Mouse (Mus musculus): ENCODE results near the gene Retn. TPM values are rescaled to one million over a fixed set of nuclear protein-coding genes. Genes with fewer than 3 reads are reported as not detected.

The Retn gene
- polyA plus RNA-seq, 1 experiment from 2014 or later, result not detected

DNA sequence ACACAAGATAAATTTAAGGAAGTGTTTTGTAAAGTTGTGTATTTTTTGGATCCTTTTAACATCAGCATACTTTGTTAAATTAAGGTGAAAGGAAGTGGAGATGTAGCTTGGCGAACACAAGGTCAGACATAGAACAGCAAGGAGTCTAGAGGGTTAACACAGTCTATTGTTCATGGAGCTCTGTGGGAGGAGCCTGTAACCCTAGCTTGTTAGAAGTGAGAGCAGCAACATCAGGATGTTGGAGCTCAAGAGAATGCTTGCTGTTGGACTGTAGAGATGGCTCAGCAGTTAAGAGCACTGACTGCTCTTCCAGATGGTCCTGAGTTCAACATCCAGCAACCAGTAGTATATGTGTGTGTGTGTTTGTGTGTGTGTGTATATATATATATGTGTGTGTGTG lies 6.6 kb upstream of the Retn start:
- Histone ChIP-seq H3K36me3 (ENCODE audit: control insufficient read depth, insufficient read depth, low read length) (no peaks in the 10 kb centered on the region), H3K27ac (ENCODE audit: low read length) (no peak overlapping the region), H3K4me2 (replicated peaks; ENCODE audit: low read depth, low read length) (no peak overlapping the region), H3K4me1 (ENCODE audit: control insufficient read depth, insufficient read depth, low read length) (no peaks in the 10 kb centered on the region), H3K27me3 (ENCODE audit: control insufficient read depth, insufficient read depth, low read length) (no peaks in the 10 kb centered on the region), H3K9me3 (ENCODE audit: control insufficient read depth, low read depth, low read length) (no peaks in the 10 kb centered on the region), H3K9ac (replicated peaks; ENCODE audit: low read depth, low read length) (no peak overlapping the region), H3K4me3 (ENCODE audit: low read depth, low read length) (no peak overlapping the region)
- ATAC-seq (ENCODE audit: insufficient number of reproducible peaks, insufficient read depth, low FRiP score, low read depth), result no peak
- 37% methylated on average over 1 of the region's 1 CpGs for WGBS

DNA sequence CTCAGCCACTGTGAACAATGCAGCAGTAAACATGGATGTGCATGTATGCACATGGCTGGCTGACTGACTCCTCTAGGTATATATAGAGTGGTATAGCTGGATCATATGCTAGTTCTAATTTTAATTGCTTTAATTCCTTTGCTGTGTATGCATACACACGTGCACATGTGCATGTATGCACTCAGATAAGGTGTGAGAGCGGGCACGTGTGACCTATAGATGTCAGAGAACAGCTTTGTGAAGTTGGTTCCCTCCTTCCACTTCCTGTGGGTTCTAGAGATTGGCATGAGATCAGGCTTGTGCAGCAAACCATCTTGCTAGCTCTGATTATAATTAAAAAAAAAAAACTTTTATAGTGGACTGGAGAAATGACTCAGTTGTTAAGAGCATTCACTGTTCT lies 2.7 kb upstream of the Retn start:
- H3K4me1 ChIP-seq (ENCODE audit: control insufficient read depth, insufficient read depth, low read length), result no peaks in the 10 kb centered on the region
- no peak overlapping the region for H3K4me2 ChIP-seq (replicated peaks; ENCODE audit: low read depth, low read length)
- H3K9me3 ChIP-seq (ENCODE audit: control insufficient read depth, low read depth, low read length), result no peaks in the 10 kb centered on the region
- no peak overlapping the region for H3K4me3 ChIP-seq (ENCODE audit: low read depth, low read length)
- H3K9ac ChIP-seq (replicated peaks; ENCODE audit: low read depth, low read length), result no peak overlapping the region
- H3K36me3 ChIP-seq (ENCODE audit: control insufficient read depth, insufficient read depth, low read length), result no peaks in the 10 kb centered on the region
- H3K27ac ChIP-seq (ENCODE audit: low read length), result no peak overlapping the region
- 63% methylated on average over 3 of the region's 3 CpGs for WGBS
- no peaks in the 10 kb centered on the region for H3K27me3 ChIP-seq (ENCODE audit: control insufficient read depth, insufficient read depth, low read length)
- ATAC-seq (ENCODE audit: insufficient number of reproducible peaks, insufficient read depth, low FRiP score, low read depth), result no peak

DNA sequence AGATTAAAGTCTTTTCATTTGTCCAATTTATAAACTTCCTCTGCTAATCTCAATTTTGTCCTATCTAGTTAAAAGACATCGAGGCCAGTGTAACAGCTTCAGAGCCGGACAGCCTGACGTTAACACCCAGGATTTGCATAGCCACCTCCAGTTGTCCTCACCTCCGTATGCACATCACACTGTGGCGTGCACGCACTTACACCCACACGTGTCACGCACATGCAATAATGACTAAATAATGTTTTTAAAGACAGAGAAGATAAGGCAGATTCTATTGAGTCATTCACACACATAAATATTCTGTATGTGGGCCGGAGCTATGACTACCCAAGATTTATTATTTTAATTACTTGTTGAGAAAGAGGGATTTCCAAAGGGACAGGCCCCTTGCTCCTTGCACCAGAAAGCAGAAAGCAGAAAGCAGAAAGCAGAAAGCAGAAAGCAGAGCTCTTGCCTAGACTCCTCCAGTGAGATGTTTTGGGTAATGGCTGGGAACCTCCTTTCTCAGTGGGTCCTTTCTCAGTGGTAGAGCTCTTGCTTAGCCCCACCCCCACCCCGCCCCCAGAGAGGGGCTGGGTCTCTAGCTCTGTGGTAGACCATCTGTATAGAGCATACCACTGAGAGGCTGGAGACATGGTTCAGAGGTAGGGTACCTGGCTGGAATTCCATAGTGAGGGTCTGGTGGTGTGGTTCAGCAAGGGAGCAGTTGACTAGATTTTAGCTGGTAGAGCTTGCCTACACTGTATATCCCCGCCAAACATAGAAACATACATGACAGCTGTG lies 653 bp upstream of the Retn start:
- WGBS, result 68% methylated on average over 11 of the region's 11 CpGs
- Histone ChIP-seq H3K36me3 (ENCODE audit: control insufficient read depth, insufficient read depth, low read length) (no peaks in the 10 kb centered on the region), H3K9ac (replicated peaks; ENCODE audit: low read depth, low read length) (no peak overlapping the region), H3K4me1 (ENCODE audit: control insufficient read depth, insufficient read depth, low read length) (no peaks in the 10 kb centered on the region), H3K27me3 (ENCODE audit: control insufficient read depth, insufficient read depth, low read length) (no peaks in the 10 kb centered on the region), H3K27ac (ENCODE audit: low read length) (no peak overlapping the region), H3K4me3 (ENCODE audit: low read depth, low read length) (no peak overlapping the region), H3K4me2 (replicated peaks; ENCODE audit: low read depth, low read length) (no peak overlapping the region), H3K9me3 (ENCODE audit: control insufficient read depth, low read depth, low read length) (no peaks in the 10 kb centered on the region)
- no peak for ATAC-seq (ENCODE audit: insufficient number of reproducible peaks, insufficient read depth, low FRiP score, low read depth)

DNA sequence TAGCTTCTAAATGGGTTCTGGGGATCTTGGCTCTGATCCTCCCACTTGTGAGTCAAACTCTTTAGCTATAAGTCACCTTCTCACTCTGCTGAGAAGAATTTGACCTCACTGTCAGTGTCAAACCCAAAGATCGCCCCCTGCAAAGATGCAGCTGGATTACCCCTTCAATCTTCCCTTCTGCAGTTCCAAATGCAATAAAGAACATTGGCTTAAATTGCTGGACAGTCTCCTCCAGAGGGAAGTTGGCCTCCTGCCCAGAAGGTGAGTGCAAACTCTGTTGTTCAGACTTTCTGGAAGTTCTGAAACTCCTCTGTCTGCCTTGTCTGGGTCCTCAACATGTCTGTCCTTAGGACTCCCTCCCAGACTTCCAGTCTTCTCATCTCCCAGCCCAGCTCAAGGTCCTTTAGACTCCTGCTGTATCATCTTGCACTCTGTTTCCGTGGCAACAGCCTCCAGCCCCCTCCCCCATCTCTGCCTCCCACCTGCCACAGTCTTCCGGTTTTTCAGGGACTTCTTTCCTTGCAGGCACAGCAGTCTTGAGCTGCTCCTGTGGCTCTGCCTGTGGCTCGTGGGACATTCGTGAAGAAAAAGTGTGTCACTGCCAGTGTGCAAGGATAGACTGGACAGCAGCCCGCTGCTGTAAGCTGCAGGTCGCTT lies 1.3 kb downstream of the Retn start:
- Histone ChIP-seq H3K27ac (ENCODE audit: low read length) (no peak overlapping the region), H3K27me3 (ENCODE audit: control insufficient read depth, insufficient read depth, low read length) (no peaks in the 10 kb centered on the region), H3K9ac (replicated peaks; ENCODE audit: low read depth, low read length) (no peak overlapping the region), H3K4me1 (ENCODE audit: control insufficient read depth, insufficient read depth, low read length) (no peaks in the 10 kb centered on the region), H3K36me3 (ENCODE audit: control insufficient read depth, insufficient read depth, low read length) (no peaks in the 10 kb centered on the region), H3K4me2 (replicated peaks; ENCODE audit: low read depth, low read length) (no peak overlapping the region), H3K9me3 (ENCODE audit: control insufficient read depth, low read depth, low read length) (no peaks in the 10 kb centered on the region), H3K4me3 (ENCODE audit: low read depth, low read length) (no peak overlapping the region)
- 27% methylated on average over 7 of the region's 7 CpGs for WGBS
- ATAC-seq (ENCODE audit: insufficient number of reproducible peaks, insufficient read depth, low FRiP score, low read depth), result no peak; the same call in 1 of the 2 replicates

DNA sequence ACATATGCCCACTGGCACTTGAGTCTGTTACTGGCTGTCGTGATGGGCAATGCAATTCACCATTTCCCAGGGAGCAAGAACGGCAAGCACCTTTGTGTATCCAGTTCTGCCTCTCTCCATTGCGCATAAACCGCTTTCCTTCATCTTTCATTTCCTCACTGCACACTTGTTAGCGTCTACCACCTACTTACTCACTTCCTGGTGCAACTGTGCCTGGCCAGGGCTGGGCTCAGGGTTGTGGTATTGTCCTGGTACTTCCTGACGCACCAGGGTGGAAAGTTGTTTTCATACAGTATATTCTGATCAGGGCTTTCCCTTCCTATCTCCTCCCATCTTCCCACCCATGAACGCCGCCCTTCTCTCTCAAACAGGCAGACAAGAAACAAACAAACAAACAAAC lies 5.3 kb downstream of the Retn start:
- no peaks in the 10 kb centered on the region for H3K27me3 ChIP-seq (ENCODE audit: control insufficient read depth, insufficient read depth, low read length)
- 78% methylated on average over 8 of the region's 8 CpGs for WGBS
- ATAC-seq (ENCODE audit: insufficient number of reproducible peaks, insufficient read depth, low FRiP score, low read depth), result no peak
- H3K36me3 ChIP-seq (ENCODE audit: control insufficient read depth, insufficient read depth, low read length), result no peaks in the 10 kb centered on the region
- H3K9me3 ChIP-seq (ENCODE audit: control insufficient read depth, low read depth, low read length), result no peaks in the 10 kb centered on the region
- no peaks in the 10 kb centered on the region for H3K4me1 ChIP-seq (ENCODE audit: control insufficient read depth, insufficient read depth, low read length)
- H3K4me3 ChIP-seq (ENCODE audit: low read depth, low read length), result no peak overlapping the region
- H3K27ac ChIP-seq (ENCODE audit: low read length), result no peak overlapping the region
- no peak overlapping the region for H3K9ac ChIP-seq (replicated peaks; ENCODE audit: low read depth, low read length)
- no peak overlapping the region for H3K4me2 ChIP-seq (replicated peaks; ENCODE audit: low read depth, low read length)

DNA sequence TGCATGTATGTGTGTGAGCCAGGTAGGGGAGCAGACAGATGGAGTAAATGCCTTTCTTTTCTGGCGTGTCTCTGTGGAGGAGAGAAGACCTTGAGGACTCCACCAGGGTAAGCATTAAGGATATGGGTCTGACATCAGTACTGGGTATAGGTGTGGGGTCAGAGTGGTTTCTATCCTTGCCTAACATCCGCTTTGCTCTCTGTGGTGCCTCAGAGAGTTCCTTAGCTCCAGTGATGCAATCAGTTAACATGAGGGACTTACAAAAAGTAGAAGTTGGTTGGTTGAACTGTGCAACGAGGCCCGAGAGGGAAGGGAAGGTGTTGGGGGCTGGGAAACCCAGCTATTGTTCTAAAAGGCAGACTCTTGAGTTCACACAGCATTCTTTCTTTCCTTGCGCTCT lies 8.8 kb downstream of the Retn start:
- H3K9ac ChIP-seq (replicated peaks; ENCODE audit: low read depth, low read length), result no peak overlapping the region
- WGBS, result 62% methylated on average over 5 of the region's 5 CpGs
- no peak for ATAC-seq (ENCODE audit: insufficient number of reproducible peaks, insufficient read depth, low FRiP score, low read depth)

DNA sequence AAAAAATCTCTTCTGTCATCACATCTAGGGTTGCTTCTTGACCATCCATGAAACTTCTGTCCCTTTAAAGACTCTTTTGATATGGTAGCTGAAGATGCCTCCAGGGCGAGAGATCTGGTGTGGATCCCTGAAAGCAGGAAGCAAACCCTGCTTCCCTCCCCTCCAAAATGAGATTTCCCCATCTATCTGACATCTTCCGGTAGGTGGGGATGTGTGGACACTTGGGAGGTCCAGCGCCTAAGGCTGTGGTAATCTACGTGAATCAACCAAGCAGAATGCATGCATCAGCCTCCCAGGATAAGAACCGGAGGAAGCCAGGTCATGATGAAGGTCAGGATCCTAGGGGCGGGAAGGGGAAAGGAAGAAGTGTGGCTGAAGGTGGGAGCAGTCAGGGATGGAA lies 9.9 kb downstream of the Retn start, which contains the start of gene Mcemp1:
Gene Mcemp1 (plus strand): TSS at position 248 of the 400 bp plus-strand sequence.
- Histone ChIP-seq H3K27ac (ENCODE audit: low read length) (no peak within 1 kb of the TSS), H3K4me1 (ENCODE audit: control insufficient read depth, insufficient read depth, low read length) (no peaks in the 10 kb centered on the region), H3K9me3 (ENCODE audit: control insufficient read depth, low read depth, low read length) (no peaks in the 10 kb centered on the region), H3K9ac (replicated peaks; ENCODE audit: low read depth, low read length) (no peak within 1 kb of the TSS), H3K36me3 (ENCODE audit: control insufficient read depth, insufficient read depth, low read length) (no peaks in the 10 kb centered on the region), H3K27me3 (ENCODE audit: control insufficient read depth, insufficient read depth, low read length) (no peaks in the 10 kb centered on the region), H3K4me2 (replicated peaks; ENCODE audit: low read depth, low read length) (no peak within 1 kb of the TSS), H3K4me3 (ENCODE audit: low read depth, low read length) (no peak within 1 kb of the TSS)
- ATAC-seq (ENCODE audit: insufficient number of reproducible peaks, insufficient read depth, low FRiP score, low read depth), result no peak
- WGBS, result 69% methylated on average over 6 of the region's 6 CpGs

More for the DNA sequence above, 8.8 kb downstream of the Retn start:
- Histone ChIP-seq H3K9me3 (ENCODE audit: control insufficient read depth, low read depth, low read length) (no peaks in the 10 kb centered on the region), H3K4me3 (ENCODE audit: low read depth, low read length) (no peak overlapping the region), H3K27ac (ENCODE audit: low read length) (no peak overlapping the region), H3K27me3 (ENCODE audit: control insufficient read depth, insufficient read depth, low read length) (no peaks in the 10 kb centered on the region), H3K36me3 (ENCODE audit: control insufficient read depth, insufficient read depth, low read length) (no peaks in the 10 kb centered on the region), H3K4me2 (replicated peaks; ENCODE audit: low read depth, low read length) (no peak overlapping the region), H3K4me1 (ENCODE audit: control insufficient read depth, insufficient read depth, low read length) (no peaks in the 10 kb centered on the region)

DNA sequence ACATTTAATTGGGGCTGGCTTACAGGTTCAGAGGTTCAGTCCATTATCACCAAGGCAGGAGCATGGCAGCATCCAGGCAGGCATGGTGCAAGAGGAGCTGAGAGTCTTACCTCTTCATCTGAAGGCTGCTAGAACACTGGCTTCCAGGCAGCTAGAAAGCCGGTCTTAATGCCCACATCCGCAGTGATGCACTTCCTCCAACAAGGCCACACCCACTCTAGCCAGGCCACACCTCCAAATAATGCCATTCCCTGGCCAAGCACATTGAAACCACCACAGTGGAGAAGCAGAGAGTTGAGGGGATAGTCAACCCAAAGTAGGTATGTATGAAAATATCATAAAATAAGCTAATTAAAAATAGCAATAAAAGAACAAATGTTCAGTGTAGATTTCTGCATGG lies 14.8 kb downstream of the Retn start:
- no peak overlapping the region for H3K4me3 ChIP-seq (ENCODE audit: low read depth, low read length)
- H3K27ac ChIP-seq (ENCODE audit: low read length), result no peak overlapping the region
- no peaks in the 10 kb centered on the region for H3K27me3 ChIP-seq (ENCODE audit: control insufficient read depth, insufficient read depth, low read length)
- no peaks in the 10 kb centered on the region for H3K36me3 ChIP-seq (ENCODE audit: control insufficient read depth, insufficient read depth, low read length)
- ATAC-seq (ENCODE audit: insufficient number of reproducible peaks, insufficient read depth, low FRiP score, low read depth), result no peak
- H3K4me2 ChIP-seq (replicated peaks; ENCODE audit: low read depth, low read length), result no peak overlapping the region
- no peaks in the 10 kb centered on the region for H3K4me1 ChIP-seq (ENCODE audit: control insufficient read depth, insufficient read depth, low read length)
- no peak overlapping the region for H3K9ac ChIP-seq (replicated peaks; ENCODE audit: low read depth, low read length)
- WGBS, result 77% methylated on average over 2 of the region's 2 CpGs
- no peaks in the 10 kb centered on the region for H3K9me3 ChIP-seq (ENCODE audit: control insufficient read depth, low read depth, low read length)

Measured in stomach, embryonic 14.5 days (tissue).